Mouse (Mus musculus) lung, adult 2 months (tissue): ENCODE results near the gene Elmsan1.

ENCODE experiments used
- CTCF ChIP-seq: fragments of 200-500 bp; IDR thresholded peaks from 2 replicates; pipeline ENCODE4 v1.5.1; 2011; ENCODE audit warnings: mild to moderate bottlenecking, low read length, control low read depth; ENCODE audit not compliant: insufficient read depth
- POLR2A ChIP-seq: fragments of 200-500 bp; IDR thresholded peaks from 2 replicates; pipeline ENCODE4 v1.6.1; 2011; ENCODE audit warnings: low read depth, mild to moderate bottlenecking, control low read depth, low read length, borderline replicate concordance; ENCODE audit errors: extremely low read depth

GRCm38 (mm10) chr12:84140135-84140534 lies 78.5 kb downstream of the Elmsan1 start:
- TF ChIP-seq POLR2A (no peak), CTCF (no peak)
